Mouse (Mus musculus): Measurements from ENCODE around the gene Hoxb2. TPM values are rescaled to one million over a fixed set of nuclear protein-coding genes. Genes with fewer than 3 reads are reported as not detected.

Gene Hoxb2
- total RNA-seq, 2 experiments from 2014 or later, result not detected

DNA sequence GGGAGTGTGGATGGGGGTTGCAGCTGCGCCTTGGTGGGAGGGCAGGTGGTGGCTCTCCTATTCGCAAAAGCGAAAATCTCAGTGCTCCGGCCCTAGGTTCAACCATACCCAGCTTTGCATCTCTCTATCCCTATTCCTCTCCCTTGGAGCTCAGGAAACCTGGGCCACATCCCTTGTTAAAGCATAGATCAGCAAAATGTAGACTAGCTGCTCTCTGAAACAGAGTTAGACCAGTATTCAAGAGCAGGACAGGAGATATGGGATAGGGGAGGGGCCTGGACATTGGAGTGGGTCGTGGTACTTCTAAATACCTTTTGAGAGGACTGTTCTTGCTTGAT is 35.0 kb upstream of the Hoxb2 start:
- DNase-seq (ENCODE audit: extremely low spot score in 1 of 2, low spot score in 1 of 2), result no peak

DNA sequence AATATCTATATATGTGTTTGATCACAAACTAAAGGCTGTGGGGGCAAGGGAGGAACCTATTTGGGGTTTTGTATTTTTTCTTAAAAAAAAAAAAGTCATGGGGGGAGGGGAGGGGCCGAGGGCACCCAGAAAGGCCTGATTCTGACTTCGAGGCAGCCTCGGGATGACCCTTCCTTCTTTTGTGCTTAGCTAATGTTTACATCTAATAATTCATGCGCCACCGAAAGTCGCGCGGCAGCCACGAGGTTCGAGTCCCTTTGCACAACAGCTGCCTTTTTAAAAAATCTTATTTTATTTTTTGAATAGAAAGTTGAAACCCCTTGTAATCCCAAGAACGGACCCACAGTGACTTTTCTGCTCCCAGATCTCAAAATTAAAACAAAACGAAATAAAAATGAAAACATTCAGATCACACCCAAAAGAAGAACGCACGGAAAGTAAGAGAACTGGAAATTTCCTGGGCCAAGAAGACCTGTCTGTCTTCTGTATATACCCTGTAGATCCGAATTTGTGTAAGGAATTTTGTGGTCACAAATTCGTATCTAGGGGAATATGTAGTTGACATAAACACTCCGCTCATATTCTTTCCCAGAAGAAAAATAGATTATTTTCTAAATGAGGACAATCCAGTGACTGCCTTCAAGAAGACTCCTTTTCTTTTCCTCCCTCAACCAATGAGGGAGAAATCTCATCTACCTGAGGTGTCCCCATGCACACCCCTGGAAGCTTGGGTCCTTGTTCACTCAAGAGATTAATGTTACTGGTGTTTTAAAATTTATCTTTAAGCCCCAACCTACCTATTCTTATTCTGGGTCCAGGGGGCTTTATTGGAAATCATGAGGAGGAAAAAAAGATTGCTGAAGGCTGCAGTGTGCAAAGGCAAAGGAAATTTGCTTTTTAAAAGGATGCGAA is 33.4 kb upstream of the Hoxb2 start:
- DNase-seq (ENCODE audit: extremely low spot score in 1 of 2, low spot score in 1 of 2), result no peak

DNA sequence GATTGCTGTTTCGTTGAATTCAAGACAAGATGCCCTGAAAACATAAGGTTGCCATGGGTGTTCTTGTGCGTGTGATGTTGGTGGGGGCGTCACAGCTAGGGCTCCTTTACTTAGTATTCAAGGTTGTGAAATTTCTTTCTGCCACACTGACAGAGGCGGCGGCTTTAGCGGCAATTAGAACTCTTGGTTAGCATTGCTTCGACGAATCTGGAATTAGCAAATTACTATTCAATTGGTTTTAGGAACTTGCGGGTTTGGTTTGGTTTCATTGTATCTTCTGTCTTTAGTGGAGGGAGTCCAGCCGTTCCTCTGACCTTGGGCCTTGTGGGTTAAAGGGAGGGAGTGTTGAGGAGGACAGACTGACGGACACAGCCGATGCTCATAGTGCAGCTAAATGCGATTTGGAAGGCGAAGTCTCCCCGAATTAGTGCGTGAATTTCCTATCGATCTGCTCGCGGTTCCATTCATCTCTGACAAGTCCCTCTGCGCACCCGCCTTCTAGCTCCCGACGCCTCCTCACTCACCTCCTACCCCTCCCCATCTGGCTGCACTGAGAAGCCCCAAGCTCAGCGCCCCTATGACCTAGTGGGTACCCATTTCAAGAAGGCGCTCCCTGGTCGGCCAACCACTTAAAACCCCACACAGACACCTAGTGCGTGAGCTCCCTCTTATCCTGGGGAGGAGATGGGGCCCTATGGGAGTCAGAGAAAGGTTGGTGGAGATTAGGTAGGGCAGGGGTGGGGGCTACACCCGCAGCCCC is 32.5 kb upstream of the Hoxb2 start, which contains the start of gene Hoxb4:
Hoxb4 (plus strand) TSS at position 660 of the 760 bp plus-strand sequence.
- DNase-seq (ENCODE audit: extremely low spot score in 1 of 2, low spot score in 1 of 2), result no peak

DNA sequence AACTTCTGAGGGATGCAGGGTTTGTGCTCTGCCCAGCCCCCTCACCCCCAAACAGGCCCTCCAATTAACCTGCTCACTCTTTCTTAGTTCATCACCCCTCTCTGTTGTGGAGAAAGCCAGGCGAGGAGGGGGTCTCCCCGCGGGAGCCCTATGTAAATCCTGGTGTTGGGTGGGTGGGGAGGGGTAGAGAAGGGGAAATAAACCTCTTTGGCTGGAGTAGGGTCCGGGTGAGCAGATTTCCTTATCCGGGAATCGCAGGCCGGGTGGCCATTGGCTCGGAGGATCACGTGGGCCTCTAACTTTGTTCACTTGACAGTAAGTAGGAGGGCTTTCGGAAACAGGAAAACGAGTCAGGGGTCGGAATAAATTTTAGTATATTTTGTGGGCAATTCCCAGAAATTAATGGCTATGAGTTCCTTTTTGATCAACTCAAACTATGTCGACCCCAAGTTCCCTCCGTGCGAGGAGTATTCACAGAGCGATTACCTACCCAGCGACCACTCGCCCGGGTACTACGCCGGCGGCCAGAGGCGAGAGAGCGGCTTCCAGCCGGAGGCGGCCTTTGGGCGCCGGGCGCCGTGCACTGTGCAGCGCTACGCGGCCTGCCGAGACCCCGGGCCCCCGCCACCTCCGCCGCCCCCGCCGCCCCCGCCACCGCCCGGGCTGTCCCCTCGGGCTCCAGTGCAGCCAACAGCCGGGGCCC is 31.8 kb upstream of the Hoxb2 start:
- DNase-seq (ENCODE audit: extremely low spot score in 1 of 2, low spot score in 1 of 2), result no peak

DNA sequence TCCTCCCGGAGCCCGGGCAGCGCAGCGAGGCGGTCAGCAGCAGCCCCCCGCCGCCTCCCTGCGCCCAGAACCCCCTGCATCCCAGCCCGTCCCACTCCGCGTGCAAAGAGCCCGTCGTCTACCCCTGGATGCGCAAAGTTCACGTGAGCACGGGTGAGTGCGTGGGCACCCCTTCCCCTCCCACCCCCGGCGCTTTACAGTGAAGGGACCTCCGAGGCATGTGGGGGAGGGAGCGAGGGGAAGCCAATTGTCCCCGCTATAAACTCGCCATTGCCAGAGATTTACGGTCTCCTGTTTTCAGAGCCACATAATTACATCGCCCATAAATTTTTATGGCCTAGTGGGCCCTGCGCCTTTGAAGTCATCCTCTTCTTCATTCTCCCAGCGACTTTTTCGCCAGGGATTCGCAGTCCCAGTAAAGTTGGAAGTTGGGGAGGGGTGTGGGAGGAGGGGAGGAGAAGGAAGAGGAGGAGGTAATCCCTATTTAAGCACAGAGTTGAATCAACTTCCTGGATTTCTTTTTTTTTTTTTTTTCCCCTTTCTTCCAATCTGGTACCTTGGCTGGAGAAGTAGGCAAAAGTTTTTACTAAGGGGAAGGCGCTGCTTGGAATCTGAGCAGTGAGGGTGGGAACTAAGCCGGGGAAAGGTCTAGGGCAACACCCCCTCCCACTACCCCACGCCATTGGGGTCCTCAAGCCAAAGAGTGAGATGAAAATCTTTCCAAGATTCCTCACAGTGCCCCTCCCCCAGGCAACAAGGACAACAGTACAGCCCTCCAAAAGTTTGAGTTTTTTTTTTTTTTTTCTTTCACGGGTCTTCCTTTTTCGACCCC is 31.0 kb upstream of the Hoxb2 start:
- no peak for DNase-seq (ENCODE audit: extremely low spot score in 1 of 2, low spot score in 1 of 2)

DNA sequence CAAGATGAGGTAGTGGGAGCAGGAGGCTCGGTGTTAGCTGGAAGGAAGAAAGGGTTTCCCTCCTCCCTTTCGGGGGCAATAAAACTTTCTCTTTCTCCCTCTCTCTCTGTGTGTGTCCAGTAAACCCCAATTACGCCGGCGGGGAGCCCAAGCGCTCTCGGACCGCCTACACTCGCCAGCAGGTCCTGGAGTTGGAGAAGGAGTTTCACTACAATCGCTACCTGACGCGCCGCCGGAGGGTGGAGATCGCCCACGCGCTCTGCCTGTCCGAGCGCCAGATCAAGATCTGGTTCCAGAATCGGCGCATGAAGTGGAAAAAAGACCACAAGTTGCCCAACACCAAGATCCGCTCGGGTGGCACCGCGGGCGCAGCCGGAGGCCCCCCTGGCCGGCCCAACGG is 30.4 kb upstream of the Hoxb2 start:
- no peak for DNase-seq (ENCODE audit: extremely low spot score in 1 of 2, low spot score in 1 of 2)

DNA sequence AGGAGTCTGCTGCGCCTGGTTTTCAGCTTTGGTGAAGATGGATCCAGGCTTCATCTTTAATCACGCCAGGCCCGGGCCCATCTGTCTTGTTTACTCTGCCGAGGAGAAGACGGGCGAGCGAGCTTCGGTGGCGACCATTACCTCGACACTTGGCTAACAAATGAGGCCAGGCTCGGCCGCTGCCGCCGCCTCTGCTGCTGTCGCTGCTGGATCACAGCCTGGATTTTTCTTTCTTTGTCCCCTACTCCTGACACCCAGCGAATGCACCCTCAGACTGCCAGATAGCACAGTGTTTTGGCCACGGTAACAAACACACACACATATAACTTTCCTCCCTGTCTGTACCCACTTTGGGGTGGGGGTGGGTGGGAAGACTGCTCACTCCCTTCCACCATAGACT is 29.6 kb upstream of the Hoxb2 start:
- no peak for DNase-seq (ENCODE audit: extremely low spot score in 1 of 2, low spot score in 1 of 2)

DNA sequence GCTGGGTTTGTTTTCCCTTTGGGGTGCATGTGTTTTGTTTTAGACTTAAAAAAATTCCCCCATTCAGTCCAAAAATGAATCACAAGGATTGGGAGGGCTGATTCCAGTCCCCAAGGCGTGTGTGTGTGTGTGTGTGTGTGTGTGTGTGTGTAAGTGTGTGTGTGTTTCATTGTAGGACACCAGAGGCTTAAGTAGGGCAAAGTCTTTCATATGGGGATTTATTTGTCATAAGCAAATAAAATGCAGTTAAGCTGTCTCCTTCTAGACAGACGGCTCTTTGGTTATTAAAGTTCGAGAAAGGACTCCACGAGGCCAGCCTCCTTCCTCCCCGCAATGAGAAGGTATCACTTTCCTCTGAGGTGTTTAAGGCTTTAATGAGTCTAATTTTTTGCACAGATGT is 28.5 kb upstream of the Hoxb2 start:
- no peak for DNase-seq (ENCODE audit: extremely low spot score in 1 of 2, low spot score in 1 of 2)

DNA sequence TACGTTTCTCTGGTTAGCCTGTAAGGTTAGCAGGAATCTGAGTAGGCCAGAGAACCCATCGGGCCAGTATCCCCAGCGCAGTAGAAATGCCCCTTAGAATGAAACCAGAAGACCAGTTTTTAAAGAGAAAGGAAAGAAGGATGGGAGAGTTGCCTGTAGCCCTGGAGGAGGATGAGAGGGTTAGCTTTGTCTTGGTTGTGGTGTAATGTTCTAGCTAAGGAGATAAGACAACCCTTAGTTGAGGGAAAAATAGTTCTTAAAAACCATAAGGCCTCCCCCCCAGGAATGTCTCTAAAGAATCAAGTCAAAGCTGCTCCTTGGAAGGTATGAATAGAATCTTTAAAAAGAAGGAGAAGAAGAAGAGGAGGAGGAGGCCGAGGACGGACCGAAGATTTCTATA is 27.6 kb upstream of the Hoxb2 start:
- no peak for DNase-seq (ENCODE audit: extremely low spot score in 1 of 2, low spot score in 1 of 2)

DNA sequence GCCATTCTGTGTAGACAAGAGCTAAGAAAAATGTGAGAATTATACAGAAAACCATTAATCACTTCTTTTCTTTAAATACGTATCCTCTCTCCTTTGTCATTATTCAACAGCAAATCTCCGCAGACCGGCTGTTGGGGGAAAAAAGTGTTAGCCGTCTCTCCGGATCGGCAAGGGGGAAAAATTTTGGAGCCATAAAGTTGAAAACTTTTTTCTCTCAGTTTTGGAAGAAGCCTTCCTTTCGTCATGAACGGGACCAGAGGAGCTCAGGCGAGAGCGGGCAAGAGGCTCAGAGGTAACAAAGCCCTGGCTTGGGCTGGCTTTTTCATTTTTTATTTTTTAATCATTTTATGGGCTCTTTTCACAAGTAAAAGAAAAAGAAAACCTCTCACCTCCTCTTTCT is 27.2 kb upstream of the Hoxb2 start, which contains the start of gene Hoxb3:
Hoxb3 (plus strand) TSS at position 173 of the 400 bp plus-strand sequence.
- no peak for DNase-seq (ENCODE audit: extremely low spot score in 1 of 2, low spot score in 1 of 2)

DNA sequence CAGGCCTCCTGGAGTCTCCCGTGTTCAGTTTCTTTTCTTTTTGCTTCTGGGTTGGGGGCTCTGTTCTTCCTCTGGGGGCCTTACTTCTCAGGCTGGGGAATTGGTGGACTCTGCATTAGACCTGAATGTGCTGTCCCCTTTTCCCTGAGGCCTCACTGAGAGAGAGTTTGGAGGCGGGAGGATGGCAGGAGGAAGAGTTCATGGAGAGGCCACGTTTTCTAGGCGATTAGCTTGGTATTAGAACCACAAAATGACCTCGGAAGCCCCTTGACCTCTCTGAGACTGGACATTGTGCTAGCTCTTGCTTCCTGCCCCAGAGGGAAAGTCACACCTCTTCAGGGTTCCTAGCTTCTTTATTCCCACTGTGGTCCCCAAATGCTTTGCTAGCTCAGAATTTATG is 26.2 kb upstream of the Hoxb2 start:
- no peak for DNase-seq (ENCODE audit: extremely low spot score in 1 of 2, low spot score in 1 of 2)

DNA sequence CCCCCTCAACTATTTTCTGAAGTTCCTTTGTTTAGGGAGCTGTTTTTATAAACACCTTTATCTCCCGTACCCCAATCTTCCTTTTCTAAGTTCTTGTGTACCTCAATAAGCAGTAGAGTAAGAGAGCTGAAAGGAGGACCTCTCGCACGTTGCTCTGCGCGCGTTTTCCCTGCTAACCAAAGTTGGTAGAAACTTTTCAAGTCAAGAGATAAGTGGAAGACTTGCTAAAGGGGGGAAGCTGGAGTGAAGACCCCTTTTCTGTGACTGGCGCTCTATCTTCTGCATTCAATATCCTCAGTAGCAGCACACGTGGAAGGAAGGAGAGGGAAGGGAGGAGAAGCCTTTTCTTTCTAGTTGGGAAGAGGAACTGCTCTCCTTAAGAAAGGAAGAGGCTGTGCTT is 25.4 kb upstream of the Hoxb2 start:
- no peak for DNase-seq (ENCODE audit: extremely low spot score in 1 of 2, low spot score in 1 of 2)

DNA sequence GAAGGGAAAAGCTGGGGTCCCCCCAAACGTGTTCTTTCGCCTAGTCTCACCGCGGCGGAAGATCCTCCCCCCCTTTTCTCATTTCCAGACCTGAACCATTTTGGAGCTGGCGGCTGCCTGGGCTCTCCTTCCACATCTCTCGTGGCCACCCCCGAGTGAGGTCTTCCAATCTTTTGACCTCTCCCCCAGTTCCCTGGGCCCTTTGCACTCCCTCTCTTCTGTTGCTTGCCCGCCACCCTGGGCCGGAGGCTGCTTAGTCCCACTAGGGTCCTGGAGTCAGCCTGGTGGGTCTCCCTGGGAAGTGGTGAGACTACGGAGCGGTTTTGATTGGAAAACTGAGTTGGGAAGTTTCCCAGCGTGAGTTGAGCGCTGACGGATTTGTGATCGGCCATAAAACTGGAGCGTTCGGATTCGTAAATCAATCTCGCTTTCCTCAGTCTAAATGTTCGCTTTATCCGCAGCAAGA is 24.5 kb upstream of the Hoxb2 start:
- DNase-seq (ENCODE audit: extremely low spot score in 1 of 2, low spot score in 1 of 2), result no peak

DNA sequence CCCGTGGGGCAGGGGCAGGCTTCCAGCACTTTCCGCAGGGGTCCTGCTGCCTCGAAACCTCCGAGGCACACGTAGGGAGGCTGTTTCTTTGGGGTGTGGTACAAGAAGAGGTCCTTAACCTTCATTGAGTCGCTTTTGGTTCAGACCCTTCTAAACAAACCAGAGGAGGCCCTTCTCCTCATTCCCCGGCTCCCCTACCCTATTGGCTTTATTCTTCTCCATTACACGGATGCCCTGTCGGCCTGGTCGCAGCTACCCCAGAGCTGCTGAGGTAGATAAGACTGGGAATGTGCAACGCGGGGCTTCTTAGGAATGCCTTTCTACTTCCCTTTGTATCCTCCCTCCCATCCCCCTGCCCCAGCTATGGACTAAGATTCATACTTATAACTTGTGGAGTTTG is 23.6 kb upstream of the Hoxb2 start:
- no peak for DNase-seq (ENCODE audit: extremely low spot score in 1 of 2, low spot score in 1 of 2)

DNA sequence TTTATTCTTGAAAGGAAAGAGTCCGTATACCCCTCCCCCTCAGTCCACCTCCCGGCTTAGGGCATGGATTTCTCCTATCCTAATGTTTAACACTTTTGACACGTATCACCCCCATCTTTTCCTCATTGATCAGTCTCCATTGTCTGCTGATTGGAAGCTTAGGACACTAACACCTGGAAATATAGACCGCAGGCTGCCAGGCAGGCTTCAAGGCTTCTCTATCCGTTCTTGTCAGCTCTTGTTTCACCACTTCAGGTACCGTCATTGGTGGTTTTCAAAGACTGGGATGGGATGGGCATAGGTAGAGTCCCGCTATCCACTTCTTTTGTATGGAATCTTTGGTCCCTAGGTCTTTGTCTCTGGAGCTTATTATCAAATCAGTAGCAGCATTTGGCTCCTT is 23.2 kb upstream of the Hoxb2 start:
- DNase-seq (ENCODE audit: extremely low spot score in 1 of 2, low spot score in 1 of 2), result no peak

DNA sequence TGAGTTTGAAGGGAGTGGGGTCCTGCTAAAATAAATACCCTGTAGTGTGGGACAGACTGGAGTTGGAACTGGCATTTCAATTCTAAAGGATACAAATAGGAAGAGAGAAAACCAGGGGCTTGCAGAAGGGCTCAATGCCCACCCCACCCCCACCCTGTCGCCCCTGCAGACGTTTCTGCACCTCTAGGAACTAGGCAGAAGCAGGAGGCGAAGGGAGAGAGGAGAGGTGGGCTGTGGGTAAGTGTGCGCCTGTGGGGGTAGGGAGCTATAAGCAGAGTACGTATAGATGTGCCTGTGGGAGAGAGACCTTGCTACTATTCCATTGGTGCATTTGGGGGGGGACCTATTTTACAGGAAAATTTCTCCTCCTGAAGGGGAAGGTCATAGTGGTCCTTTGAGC is 22.6 kb upstream of the Hoxb2 start:
- no peak for DNase-seq (ENCODE audit: extremely low spot score in 1 of 2, low spot score in 1 of 2)

DNA sequence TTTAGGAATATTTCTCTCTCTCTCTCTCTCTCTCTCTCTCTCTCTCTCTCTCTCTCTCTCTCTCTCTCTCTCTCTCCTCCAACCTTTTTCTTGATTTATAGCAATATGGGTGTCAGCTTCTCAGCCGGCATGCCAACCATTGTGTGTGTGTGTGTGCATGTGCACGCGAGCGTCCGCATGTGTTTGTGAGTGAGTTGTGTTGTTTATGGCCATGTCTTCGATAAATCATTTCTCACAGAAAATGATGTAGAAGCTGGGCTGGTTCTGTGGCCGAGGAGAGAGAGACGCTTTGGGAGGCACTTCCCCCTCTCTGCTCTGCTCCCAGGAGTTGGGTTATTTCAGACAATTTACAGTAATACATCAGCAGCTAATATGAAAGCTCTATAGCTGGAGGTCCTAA is 21.7 kb upstream of the Hoxb2 start:
- no peak for DNase-seq (ENCODE audit: extremely low spot score in 1 of 2, low spot score in 1 of 2)

DNA sequence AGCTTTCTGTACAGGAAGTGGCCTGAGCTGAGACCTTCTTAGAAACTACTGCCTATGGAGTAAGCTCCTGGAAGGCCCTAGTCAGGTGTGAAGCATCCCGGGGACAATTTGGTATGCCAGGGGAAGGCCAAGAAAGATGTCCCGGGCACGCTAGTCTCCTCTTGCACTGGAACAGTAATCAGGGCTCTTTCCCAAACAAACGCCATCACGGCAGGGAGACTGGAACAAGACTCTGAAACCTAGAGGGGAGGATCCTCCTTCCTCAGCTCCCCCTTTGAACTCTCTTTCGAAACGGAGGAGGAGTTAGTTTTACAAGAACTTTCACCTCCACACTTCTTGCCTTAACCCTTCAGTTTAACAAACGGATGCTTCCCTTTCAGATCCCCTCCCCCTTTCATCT is 18.2 kb upstream of the Hoxb2 start:
- DNase-seq (ENCODE audit: extremely low spot score in 1 of 2, low spot score in 1 of 2), result no peak

DNA sequence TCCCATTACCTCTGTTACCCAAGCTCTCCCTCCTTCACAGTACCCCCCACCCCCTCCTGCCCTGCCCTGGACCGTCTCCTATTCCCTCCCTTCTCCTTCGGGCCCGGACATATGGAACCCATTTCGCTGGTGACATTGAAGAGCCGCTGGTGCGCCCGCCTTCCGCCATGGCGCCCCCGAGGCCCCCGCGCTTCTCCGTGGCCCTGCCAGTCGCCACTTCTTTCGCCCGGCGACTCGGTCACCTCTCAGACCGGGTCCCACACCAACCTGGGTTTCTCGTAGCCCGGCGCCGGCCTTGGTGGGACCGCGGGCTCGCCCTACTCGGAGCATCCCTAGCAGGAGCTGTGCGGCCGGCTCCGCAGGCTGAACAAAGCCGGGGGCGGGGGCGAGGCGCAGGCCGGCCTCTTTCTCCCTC is 17.7 kb upstream of the Hoxb2 start:
- no peak for DNase-seq (ENCODE audit: extremely low spot score in 1 of 2, low spot score in 1 of 2)

Measured in layer of hippocampus, postnatal 25 days (tissue).